Mouse (Mus musculus) hindbrain, embryonic 15.5 days (tissue): Measurements from ENCODE around the gene Pold1. TPM values are rescaled to one million over a fixed set of nuclear protein-coding genes. Genes with fewer than 3 reads are reported as not detected.

Experiments used
- ATAC-seq: fragments of 200-750 bp; cut with Nextera tagmentation; 2 replicates; pipeline ENCODE4 v1.8.0; 2017; ENCODE audit warnings: low read depth, moderate number of reproducible peaks, moderate TSS enrichment; ENCODE audit not compliant: low FRiP score
- H3K27ac ChIP-seq: fragments of 300-500 bp; sonication (generic); replicated peaks from 2 replicates; pipeline ENCODE4 v1.5.1; 2015; ENCODE audit warnings: mild to moderate bottlenecking, inconsistent platforms
- H3K27me3 ChIP-seq: fragments of 300-500 bp; sonication (generic); 2 replicates; pipeline ENCODE4 v1.6.1; 2015; ENCODE audit warnings: control low read depth, inconsistent platforms
- H3K36me3 ChIP-seq: fragments of 300-500 bp; sonication (generic); 2 replicates; pipeline ENCODE4 v1.6.1; 2015; ENCODE audit warnings: control low read depth, inconsistent platforms
- H3K4me1 ChIP-seq: fragments of 300-500 bp; sonication (generic); replicated peaks from 2 replicates; pipeline ENCODE4 v1.6.1; 2015; ENCODE audit warnings: control low read depth, inconsistent platforms
- H3K4me2 ChIP-seq: fragments of 300-500 bp; sonication (generic); 2 replicates; pipeline ENCODE4 v1.6.1; 2015; ENCODE audit warnings: moderate library complexity, mild to moderate bottlenecking, inconsistent platforms
- H3K4me3 ChIP-seq: fragments of 300-500 bp; sonication (generic); 2 replicates; pipeline ENCODE4 v1.5.1; 2015; ENCODE audit warnings: mild to moderate bottlenecking, inconsistent platforms
- H3K9ac ChIP-seq: fragments of 300-500 bp; sonication (generic); 2 replicates; pipeline ENCODE4 v1.6.1; 2015; ENCODE audit warnings: inconsistent platforms
- H3K9me3 ChIP-seq: fragments of 300-500 bp; sonication (generic); 2 replicates; pipeline ENCODE4 v1.6.1; 2016; ENCODE audit warnings: control low read depth, inconsistent platforms
- WGBS: fragments of 180-500 bp; shearing (Covaris S2); methylation state at CpG from one replicate; pipeline ENCODE4 v1.1.7; 2015; 5-methylcytosine and 5-hydroxymethylcytosine counted together
- polyA plus RNA-seq: library from polyadenylated mRNA; unstranded; fragments of >200 nt; fragmentation: Nextera tagmentation; extraction: Ambion mirVana; gene quantifications from 2 replicates; pipeline ENCODE4 v1.2.1, GENCODE M21; 2015

Gene Pold1
- polyA plus RNA-seq, 1 experiment from 2014 or later: 29.4 TPM

DNA sequence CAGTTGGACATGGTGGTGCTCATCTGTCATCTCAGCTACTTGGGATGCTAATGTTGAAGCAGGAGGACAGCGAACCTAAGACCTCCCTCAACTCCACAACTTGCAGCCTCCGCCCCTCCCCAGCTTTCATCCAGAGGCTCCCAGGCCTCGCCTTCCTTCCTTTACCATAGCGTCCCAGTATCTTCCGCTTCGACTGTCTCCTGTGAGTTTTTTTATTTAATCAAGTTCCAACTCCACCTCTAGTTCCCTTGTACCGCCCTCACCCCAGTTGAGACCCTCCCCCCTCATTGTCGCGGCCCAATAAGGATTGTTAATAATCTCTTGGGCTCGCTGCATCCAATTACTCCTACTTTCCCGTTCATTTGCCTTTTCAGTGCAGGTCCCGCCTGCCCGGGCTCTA is 41.3 kb upstream of the Pold1 start:
- Histone ChIP-seq H3K4me1 (peaks cover 81% of the 10 kb centered on the region), H3K4me2 (peak overlapping the region; percentile 92), H3K36me3 (no peaks in the 10 kb centered on the region), H3K9ac (peak overlapping the region; percentile 48), H3K27me3 (peaks cover 10% of the 10 kb centered on the region), H3K27ac (peak overlapping the region; percentile 78), H3K4me3 (peak overlapping the region; percentile 70), H3K9me3 (no peaks in the 10 kb centered on the region)
- ATAC-seq: no peak
- WGBS: 2% methylated on average over 13 of the region's 13 CpGs

DNA sequence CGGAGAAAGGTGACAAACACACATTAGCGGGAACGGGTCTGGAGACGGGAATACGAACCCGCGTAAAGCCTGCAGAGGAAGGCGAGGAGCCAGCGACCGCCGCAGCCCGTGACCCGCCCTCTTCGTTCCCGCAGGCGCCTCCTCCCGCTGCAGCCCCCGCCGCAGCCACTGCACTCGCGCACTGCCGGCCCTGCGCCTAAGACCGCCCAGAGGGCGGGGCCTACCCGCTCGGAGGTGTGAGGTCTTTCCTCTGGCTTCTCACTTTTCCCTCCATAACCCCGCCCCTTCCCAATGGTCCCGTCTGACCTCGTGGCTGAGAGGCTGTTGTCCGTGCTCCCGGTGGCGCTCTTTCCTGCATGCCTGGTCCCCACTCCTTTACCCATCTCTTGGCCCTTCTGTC is 40.5 kb upstream of the Pold1 start:
- under 1% methylated on average over 33 of the region's 33 CpGs for WGBS
- peak overlapping the region; percentile 70 for H3K4me3 ChIP-seq
- H3K4me1 ChIP-seq: peaks cover 73% of the 10 kb centered on the region
- peak; percentile 25 for ATAC-seq
- H3K4me2 ChIP-seq: peak overlapping the region; percentile 92
- no peaks in the 10 kb centered on the region for H3K9me3 ChIP-seq
- peak overlapping the region; percentile 78 for H3K27ac ChIP-seq
- H3K9ac ChIP-seq: peak overlapping the region; percentile 48
- peaks cover 10% of the 10 kb centered on the region for H3K27me3 ChIP-seq
- H3K36me3 ChIP-seq: no peaks in the 10 kb centered on the region

DNA sequence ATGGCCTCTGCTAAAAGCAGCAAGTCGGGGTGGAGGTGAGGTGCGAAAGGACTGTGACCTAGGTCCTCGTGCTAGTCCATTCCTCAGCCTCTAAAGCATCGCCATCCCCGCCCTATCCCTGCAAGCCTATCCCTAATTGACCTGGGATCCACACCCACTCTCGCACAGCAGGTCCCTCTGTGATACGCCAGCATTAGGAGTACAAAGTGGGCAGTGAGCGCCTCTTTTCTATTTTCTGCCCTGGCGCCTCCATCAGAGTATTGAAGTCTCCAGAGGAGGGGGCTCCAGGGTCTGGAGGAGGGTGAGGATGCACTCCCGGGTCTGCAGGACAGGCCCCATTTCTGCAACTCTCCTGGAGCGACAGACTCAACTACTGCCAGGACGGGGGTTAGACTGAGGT is 39.7 kb upstream of the Pold1 start:
- no peak for ATAC-seq
- peak overlapping the region; percentile 70 for H3K4me3 ChIP-seq
- peaks cover 66% of the 10 kb centered on the region for H3K4me1 ChIP-seq
- peaks cover 10% of the 10 kb centered on the region for H3K27me3 ChIP-seq
- H3K9ac ChIP-seq: peak overlapping the region; percentile 48
- peak overlapping the region; percentile 92 for H3K4me2 ChIP-seq
- no peaks in the 10 kb centered on the region for H3K9me3 ChIP-seq
- H3K36me3 ChIP-seq: no peaks in the 10 kb centered on the region
- peak overlapping the region; percentile 78; the same call in 1 of the 2 replicates for H3K27ac ChIP-seq
- 9% methylated on average over 12 of the region's 12 CpGs for WGBS

DNA sequence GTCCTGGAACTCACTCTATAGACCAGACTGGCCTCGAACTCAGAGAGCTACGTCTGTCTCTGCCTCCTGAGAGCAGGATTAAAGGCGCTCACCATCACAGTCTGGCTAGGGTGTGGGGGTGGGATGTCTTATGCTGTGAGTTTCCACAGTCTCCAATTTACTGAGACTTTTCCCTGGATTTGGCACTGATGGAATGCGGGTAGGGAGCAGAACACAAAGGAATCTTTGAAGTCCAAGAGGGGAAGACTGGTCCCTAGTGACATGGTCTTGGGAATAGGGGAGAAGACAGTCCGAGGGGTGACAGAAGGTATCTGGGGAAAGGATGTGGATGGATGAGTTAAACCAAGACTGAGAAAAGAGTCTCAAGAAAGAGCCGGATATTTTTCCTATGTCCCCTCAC is 39.0 kb upstream of the Pold1 start:
- Histone ChIP-seq H3K36me3 (no peaks in the 10 kb centered on the region), H3K4me3 (peak overlapping the region; percentile 70), H3K9ac (peak overlapping the region; percentile 46; the same call in 1 of the 2 replicates), H3K27me3 (peaks cover 6% of the 10 kb centered on the region; the same call in 1 of the 2 replicates), H3K27ac (no peak overlapping the region), H3K4me1 (peaks cover 59% of the 10 kb centered on the region), H3K9me3 (no peaks in the 10 kb centered on the region), H3K4me2 (peak overlapping the region; percentile 92)
- ATAC-seq: no peak
- 38% methylated on average over 6 of the region's 6 CpGs for WGBS

DNA sequence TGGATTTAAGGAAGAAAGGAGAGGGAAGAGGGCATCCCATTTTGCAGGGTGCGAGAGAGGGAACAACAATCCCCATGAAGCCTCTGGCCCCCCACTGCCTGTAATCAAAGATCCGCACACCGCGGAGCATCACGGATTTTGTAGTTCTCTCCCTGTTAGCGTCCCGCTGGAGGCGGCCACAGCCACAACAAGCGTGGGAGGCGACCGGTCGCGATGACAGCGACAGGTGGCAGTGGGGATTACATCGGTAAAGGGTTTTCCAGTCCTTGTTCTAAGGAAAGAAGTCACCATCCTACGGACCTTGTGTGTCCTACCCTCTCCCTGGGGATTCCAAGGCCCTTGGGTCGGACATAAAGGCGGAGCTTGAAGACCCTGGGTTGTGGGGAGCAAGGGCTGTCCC is 38.3 kb upstream of the Pold1 start:
- H3K4me1 ChIP-seq: peaks cover 52% of the 10 kb centered on the region
- H3K9me3 ChIP-seq: no peaks in the 10 kb centered on the region
- H3K9ac ChIP-seq: peak overlapping the region; percentile 51
- WGBS: under 1% methylated on average over 18 of the region's 18 CpGs
- peak overlapping the region; percentile 70 for H3K4me3 ChIP-seq
- peak overlapping the region; percentile 80 for H3K27ac ChIP-seq
- peak; percentile 31; the same call in 1 of the 2 replicates for ATAC-seq
- H3K36me3 ChIP-seq: no peaks in the 10 kb centered on the region
- H3K27me3 ChIP-seq: peaks cover 3% of the 10 kb centered on the region; the same call in 1 of the 2 replicates
- peak overlapping the region; percentile 92 for H3K4me2 ChIP-seq

DNA sequence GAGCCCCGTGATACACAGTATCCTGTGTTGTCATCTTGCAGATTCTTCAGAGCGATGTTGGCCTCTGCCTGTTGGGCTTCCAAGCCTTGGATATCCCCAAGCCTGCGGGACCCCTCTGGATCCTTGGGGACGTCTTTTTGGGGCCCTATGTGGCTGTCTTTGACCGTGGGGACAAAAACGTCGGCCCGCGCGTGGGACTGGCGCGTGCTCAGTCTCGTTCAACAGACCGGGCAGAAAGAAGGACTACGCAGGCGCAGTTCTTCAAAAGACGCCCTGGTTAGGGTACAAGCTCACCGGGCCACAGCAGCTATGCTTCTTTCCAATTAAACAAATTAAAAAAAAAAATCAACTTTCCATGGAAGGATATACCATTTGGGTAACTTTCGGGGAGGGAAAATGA is 37.9 kb upstream of the Pold1 start:
- Histone ChIP-seq H3K27me3 (no peaks in the 10 kb centered on the region; the same call in 1 of the 2 replicates), H3K27ac (peak overlapping the region; percentile 80), H3K4me1 (peaks cover 48% of the 10 kb centered on the region), H3K36me3 (no peaks in the 10 kb centered on the region), H3K9me3 (no peaks in the 10 kb centered on the region), H3K4me2 (peak overlapping the region; percentile 92), H3K9ac (peak overlapping the region; percentile 51), H3K4me3 (peak overlapping the region; percentile 70)
- no peak for ATAC-seq
- WGBS: 7% methylated on average over 19 of the region's 19 CpGs

DNA sequence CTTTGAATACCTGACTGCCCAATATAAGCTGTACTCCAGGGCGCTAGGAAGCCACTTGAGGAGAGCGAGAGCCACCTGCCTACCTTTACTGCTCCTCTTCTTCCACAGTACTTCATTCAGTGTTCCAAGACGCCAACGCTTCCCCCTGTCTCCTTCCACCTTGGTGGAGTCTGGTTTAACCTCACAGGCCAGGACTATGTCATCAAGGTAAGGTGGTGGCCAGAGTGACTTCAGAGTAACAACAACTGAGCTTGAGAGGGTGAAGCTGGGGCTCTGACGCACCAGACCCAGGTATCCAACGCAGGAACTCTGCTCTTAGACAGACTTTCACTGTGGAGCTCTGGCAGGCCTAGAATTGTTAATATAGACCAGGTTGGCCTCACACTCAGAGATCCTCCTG is 37.0 kb upstream of the Pold1 start:
- Histone ChIP-seq H3K36me3 (no peaks in the 10 kb centered on the region), H3K9me3 (no peaks in the 10 kb centered on the region), H3K4me3 (no peak overlapping the region), H3K4me2 (no peak overlapping the region), H3K27ac (no peak overlapping the region), H3K27me3 (no peaks in the 10 kb centered on the region), H3K9ac (no peak overlapping the region), H3K4me1 (peaks cover 40% of the 10 kb centered on the region)
- ATAC-seq: no peak
- WGBS: 95% methylated on average over 6 of the region's 6 CpGs

DNA sequence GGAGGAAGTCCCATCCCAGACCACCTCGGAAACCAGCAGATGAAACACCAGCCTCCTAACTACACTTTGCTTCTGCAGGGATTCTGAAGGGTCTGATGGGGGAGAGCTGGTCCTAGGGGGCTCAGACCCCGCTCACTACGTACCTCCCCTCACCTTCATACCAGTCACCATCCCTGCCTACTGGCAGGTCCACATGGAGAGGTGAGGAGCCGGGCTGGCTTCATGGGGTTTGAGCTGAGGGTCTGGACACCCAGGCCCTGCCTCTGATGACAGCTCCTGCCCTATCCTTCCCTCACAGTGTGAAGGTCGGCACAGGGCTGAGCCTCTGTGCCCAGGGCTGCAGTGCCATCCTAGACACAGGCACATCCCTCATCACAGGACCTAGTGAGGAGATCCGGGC is 36.3 kb upstream of the Pold1 start:
- ATAC-seq: no peak
- no peak overlapping the region for H3K9ac ChIP-seq

DNA sequence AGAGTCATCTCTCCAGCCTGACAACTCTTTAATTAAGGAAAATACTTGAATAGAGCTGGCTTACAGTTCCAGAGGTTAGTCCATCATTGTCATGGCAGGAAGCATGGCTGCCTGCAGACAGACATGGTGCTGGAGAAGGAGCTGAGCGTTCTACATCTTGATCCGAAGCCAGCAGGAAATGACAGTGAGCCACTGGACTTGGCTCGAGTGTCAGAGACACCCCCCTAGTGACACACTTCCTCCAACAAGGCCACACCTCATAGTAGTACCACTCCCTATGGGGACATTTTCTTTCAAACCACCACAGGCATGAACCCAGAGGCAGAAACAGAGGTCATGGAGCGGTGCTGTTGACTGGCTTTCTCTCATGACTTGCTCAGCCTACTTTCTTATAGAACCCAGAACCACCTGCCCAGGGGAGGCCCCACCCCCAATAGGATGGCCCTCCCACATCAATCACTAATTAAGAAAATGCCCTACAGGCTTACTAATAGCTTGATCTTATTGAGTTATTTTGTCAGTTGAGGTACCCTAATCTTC is 35.7 kb upstream of the Pold1 start:
- no peak for ATAC-seq
- H3K4me3 ChIP-seq: no peak overlapping the region
- WGBS: 86% methylated on average over 4 of the region's 4 CpGs
- no peaks in the 10 kb centered on the region for H3K36me3 ChIP-seq
- no peak overlapping the region for H3K9ac ChIP-seq
- H3K4me1 ChIP-seq: peaks cover 29% of the 10 kb centered on the region
- H3K9me3 ChIP-seq: no peaks in the 10 kb centered on the region
- no peak overlapping the region for H3K27ac ChIP-seq
- no peaks in the 10 kb centered on the region for H3K27me3 ChIP-seq
- H3K4me2 ChIP-seq: no peak overlapping the region

More for the DNA sequence above, 36.3 kb upstream of the Pold1 start:
- peaks cover 35% of the 10 kb centered on the region for H3K4me1 ChIP-seq
- no peaks in the 10 kb centered on the region for H3K27me3 ChIP-seq
- no peaks in the 10 kb centered on the region for H3K9me3 ChIP-seq
- H3K27ac ChIP-seq: no peak overlapping the region
- no peaks in the 10 kb centered on the region for H3K36me3 ChIP-seq
- no peak overlapping the region for H3K4me2 ChIP-seq
- WGBS: 91% methylated on average over 6 of the region's 6 CpGs
- no peak overlapping the region for H3K4me3 ChIP-seq

DNA sequence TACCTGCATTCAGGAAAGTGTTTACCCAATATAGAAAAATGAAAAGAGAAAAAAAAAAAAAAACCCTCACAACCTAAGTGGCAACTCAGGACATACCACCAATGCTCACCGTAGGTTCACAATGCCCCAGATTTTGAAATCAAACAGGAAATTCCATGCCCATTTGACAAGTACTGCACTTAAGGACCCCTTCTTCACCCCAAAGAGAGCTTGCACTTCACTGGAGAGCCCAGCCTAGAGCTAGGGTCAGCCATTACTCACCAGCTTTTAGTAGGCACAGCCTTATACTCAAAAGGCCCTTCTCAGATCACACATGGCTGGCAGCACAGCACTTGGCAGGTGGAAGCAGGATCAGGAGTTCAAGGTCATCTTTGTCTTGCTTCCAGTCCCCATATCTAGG is 34.5 kb upstream of the Pold1 start:
- Histone ChIP-seq H3K9ac (no peak overlapping the region), H3K9me3 (peaks cover 4% of the 10 kb centered on the region; the same call in 1 of the 2 replicates), H3K4me1 (peaks cover 19% of the 10 kb centered on the region), H3K27me3 (no peaks in the 10 kb centered on the region), H3K4me2 (no peak overlapping the region), H3K4me3 (no peak overlapping the region), H3K36me3 (no peaks in the 10 kb centered on the region), H3K27ac (no peak overlapping the region)
- no peak for ATAC-seq
- 92% methylated on average over 1 of the region's 1 CpGs for WGBS

DNA sequence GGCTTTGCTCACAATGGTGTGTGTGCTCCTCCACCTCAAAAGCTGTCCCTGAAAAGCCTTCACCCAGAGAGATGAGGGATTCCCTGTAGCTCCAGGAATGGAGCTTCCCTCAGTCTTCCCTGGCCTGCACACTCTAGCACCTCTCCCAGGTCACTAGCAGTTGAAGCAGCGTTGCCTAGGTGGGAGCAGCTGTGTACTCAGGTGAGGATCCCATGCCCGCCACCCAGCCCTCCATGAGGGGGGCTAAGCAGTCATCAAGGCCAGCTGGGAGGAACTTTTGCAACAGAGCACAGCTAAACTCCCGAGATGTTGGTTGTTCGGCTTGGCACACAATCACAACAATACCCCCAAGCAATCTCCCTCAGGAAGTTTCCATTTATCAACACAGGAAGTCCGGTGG is 34.1 kb upstream of the Pold1 start:
- peaks cover 15% of the 10 kb centered on the region for H3K4me1 ChIP-seq
- H3K36me3 ChIP-seq: no peaks in the 10 kb centered on the region
- peaks cover 4% of the 10 kb centered on the region; the same call in 1 of the 2 replicates for H3K9me3 ChIP-seq
- no peak overlapping the region for H3K4me3 ChIP-seq
- H3K27me3 ChIP-seq: no peaks in the 10 kb centered on the region
- no peak overlapping the region for H3K27ac ChIP-seq
- H3K4me2 ChIP-seq: no peak overlapping the region
- no peak for ATAC-seq
- WGBS: 75% methylated on average over 5 of the region's 5 CpGs
- no peak overlapping the region for H3K9ac ChIP-seq

DNA sequence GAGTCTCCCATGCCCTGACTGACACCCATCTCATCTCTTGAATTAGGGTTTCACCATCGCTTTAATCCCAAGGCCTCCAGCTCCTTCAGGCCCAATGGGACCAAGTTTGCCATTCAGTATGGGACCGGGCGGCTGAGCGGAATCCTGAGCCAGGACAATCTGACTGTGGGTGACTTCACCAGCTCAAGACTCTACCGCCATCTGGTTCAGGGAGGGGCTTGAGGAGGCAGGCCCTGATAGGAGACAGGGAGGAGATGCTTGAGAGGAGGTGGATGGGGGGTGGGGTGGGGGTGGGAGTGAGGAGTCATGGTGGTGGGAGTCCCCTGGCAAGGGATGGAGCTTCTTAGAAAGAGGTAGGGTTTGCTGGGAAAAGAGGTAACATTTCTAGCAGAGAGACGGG is 33.0 kb upstream of the Pold1 start:
- H3K27me3 ChIP-seq: no peaks in the 10 kb centered on the region
- no peak overlapping the region for H3K4me3 ChIP-seq
- peaks cover 5% of the 10 kb centered on the region; the same call in 1 of the 2 replicates for H3K4me1 ChIP-seq
- ATAC-seq: no peak
- no peak overlapping the region for H3K9ac ChIP-seq
- peaks cover 4% of the 10 kb centered on the region; the same call in 1 of the 2 replicates for H3K9me3 ChIP-seq
- no peak overlapping the region for H3K27ac ChIP-seq
- WGBS: 79% methylated on average over 6 of the region's 6 CpGs
- H3K4me2 ChIP-seq: no peak overlapping the region
- no peaks in the 10 kb centered on the region for H3K36me3 ChIP-seq
